Mouse (Mus musculus): ENCODE data around the gene 2010111I01Rik.

- TF ChIP-seq POLR2A (IDR thresholded peaks at IDR 0.05; ENCODE audit: borderline replicate concordance, control insufficient read depth, low read depth, low read length) = no peak
- no peak for TF ChIP-seq CTCF (IDR thresholded peaks at IDR 0.05; ENCODE audit: control insufficient read depth, insufficient read depth, low read length)
Observed at GRCm38 (mm10) chr13:63243586-63243985, 278.9 kb downstream of the 2010111I01Rik start.
